Mouse (Mus musculus): ENCODE results near the gene Zfp971. TPM values are rescaled to one million over a fixed set of nuclear protein-coding genes. Genes with fewer than 3 reads are reported as not detected.
"Not testable (repeated sequence)": the region's sequence is repeated elsewhere in the genome, so short reads cannot be mapped to it uniquely, and the experiment has no call there.

The Zfp971 gene
- polyA plus RNA-seq (2014; fragmentation: Nextera tagmentation; extraction: Ambion mirVana): 12.7 and 13.0 TPM in 2 replicates

GRCm38 (mm10) chr2:178023011-178023611, at the start of gene Zfp971:
Gene Zfp971, plus strand, starts transcription at chr2:178023284.
- peak within 1 kb of the TSS; percentile 53 for H3K4me3 ChIP-seq (ENCODE audit: low read depth, low read length)
- H3K9me3 ChIP-seq (ENCODE audit: control insufficient read depth, low read length); H3K27me3 ChIP-seq (ENCODE audit: control insufficient read depth, insufficient read depth, low read length); H3K27ac ChIP-seq (replicated peaks; ENCODE audit: low read depth, low read length); ATAC-seq (ENCODE audit: insufficient number of reproducible peaks, low FRiP score, low TSS enrichment, low read depth); H3K36me3 ChIP-seq (ENCODE audit: control insufficient read depth, insufficient read depth, low read length); H3K4me1 ChIP-seq (ENCODE audit: control insufficient read depth, insufficient read depth, low read length): not testable (repeated sequence)
- DNase-seq (ENCODE audit: low spot score): peak; percentile 37
- WGBS: 0% methylated on average over 11 of the region's 15 CpGs
- peak within 1 kb of the TSS; percentile 42 for H3K4me2 ChIP-seq (ENCODE audit: low read depth, severe bottlenecking)
- H3K9ac ChIP-seq (ENCODE audit: low read length): peak within 1 kb of the TSS; percentile 57; the same call in 1 of the 2 replicates

- not testable (repeated sequence) for DNase-seq (ENCODE audit: low spot score); H3K9me3 ChIP-seq (ENCODE audit: control insufficient read depth, low read length); H3K4me1 ChIP-seq (ENCODE audit: control insufficient read depth, insufficient read depth, low read length); H3K27me3 ChIP-seq (ENCODE audit: control insufficient read depth, insufficient read depth, low read length); H3K4me2 ChIP-seq (ENCODE audit: low read depth, severe bottlenecking); H3K9ac ChIP-seq (ENCODE audit: low read length); H3K27ac ChIP-seq (replicated peaks; ENCODE audit: low read depth, low read length); H3K36me3 ChIP-seq (ENCODE audit: control insufficient read depth, insufficient read depth, low read length); ATAC-seq (ENCODE audit: insufficient number of reproducible peaks, low FRiP score, low TSS enrichment, low read depth); H3K4me3 ChIP-seq (ENCODE audit: low read depth, low read length)
- WGBS: 89% methylated on average over 6 of the region's 7 CpGs
Observed at GRCm38 (mm10) chr2:177974814-177975213, 48.3 kb upstream of the Zfp971 start.

GRCm38 (mm10) chr2:178019486-178019885, 3.6 kb upstream of the Zfp971 start:
- DNase-seq (ENCODE audit: low spot score); H3K4me3 ChIP-seq (ENCODE audit: low read depth, low read length); H3K27ac ChIP-seq (replicated peaks; ENCODE audit: low read depth, low read length); H3K4me2 ChIP-seq (ENCODE audit: low read depth, severe bottlenecking); ATAC-seq (ENCODE audit: insufficient number of reproducible peaks, low FRiP score, low TSS enrichment, low read depth); H3K4me1 ChIP-seq (ENCODE audit: control insufficient read depth, insufficient read depth, low read length); H3K9me3 ChIP-seq (ENCODE audit: control insufficient read depth, low read length); H3K27me3 ChIP-seq (ENCODE audit: control insufficient read depth, insufficient read depth, low read length); H3K36me3 ChIP-seq (ENCODE audit: control insufficient read depth, insufficient read depth, low read length); H3K9ac ChIP-seq (ENCODE audit: low read length): not testable (repeated sequence)
- 88% methylated on average over 3 of the region's 3 CpGs for WGBS

- not testable (repeated sequence) for DNase-seq (ENCODE audit: low spot score); H3K4me2 ChIP-seq (ENCODE audit: low read depth, severe bottlenecking); H3K36me3 ChIP-seq (ENCODE audit: control insufficient read depth, insufficient read depth, low read length); H3K4me3 ChIP-seq (ENCODE audit: low read depth, low read length); ATAC-seq (ENCODE audit: insufficient number of reproducible peaks, low FRiP score, low TSS enrichment, low read depth); H3K27me3 ChIP-seq (ENCODE audit: control insufficient read depth, insufficient read depth, low read length); H3K27ac ChIP-seq (replicated peaks; ENCODE audit: low read depth, low read length); H3K4me1 ChIP-seq (ENCODE audit: control insufficient read depth, insufficient read depth, low read length); H3K9me3 ChIP-seq (ENCODE audit: control insufficient read depth, low read length); H3K9ac ChIP-seq (ENCODE audit: low read length)
- WGBS: 86% methylated on average over 8 of the region's 8 CpGs
Observed at GRCm38 (mm10) chr2:178020773-178021172, 2.3 kb upstream of the Zfp971 start.

GRCm38 (mm10) chr2:178023861-178024260, 777 bp downstream of the Zfp971 start:
- 15% methylated on average over 2 of the region's 2 CpGs for WGBS
- not testable (repeated sequence) for H3K9me3 ChIP-seq (ENCODE audit: control insufficient read depth, low read length); H3K27ac ChIP-seq (replicated peaks; ENCODE audit: low read depth, low read length); H3K4me1 ChIP-seq (ENCODE audit: control insufficient read depth, insufficient read depth, low read length); H3K36me3 ChIP-seq (ENCODE audit: control insufficient read depth, insufficient read depth, low read length); ATAC-seq (ENCODE audit: insufficient number of reproducible peaks, low FRiP score, low TSS enrichment, low read depth); DNase-seq (ENCODE audit: low spot score); H3K27me3 ChIP-seq (ENCODE audit: control insufficient read depth, insufficient read depth, low read length)
- H3K9ac ChIP-seq (ENCODE audit: low read length): 0 out of 2 replicates have a peak overlapping the region, but pooled peaks have one; percentile 57
- peak overlapping the region; percentile 53 for H3K4me3 ChIP-seq (ENCODE audit: low read depth, low read length)
- H3K4me2 ChIP-seq (ENCODE audit: low read depth, severe bottlenecking): peak overlapping the region; percentile 42

GRCm38 (mm10) chr2:178027601-178028000, 4.5 kb downstream of the Zfp971 start:
- H3K36me3 ChIP-seq (ENCODE audit: control insufficient read depth, insufficient read depth, low read length); H3K4me2 ChIP-seq (ENCODE audit: low read depth, severe bottlenecking); H3K9me3 ChIP-seq (ENCODE audit: control insufficient read depth, low read length); H3K9ac ChIP-seq (ENCODE audit: low read length); H3K27me3 ChIP-seq (ENCODE audit: control insufficient read depth, insufficient read depth, low read length); H3K4me3 ChIP-seq (ENCODE audit: low read depth, low read length); ATAC-seq (ENCODE audit: insufficient number of reproducible peaks, low FRiP score, low TSS enrichment, low read depth); H3K27ac ChIP-seq (replicated peaks; ENCODE audit: low read depth, low read length); DNase-seq (ENCODE audit: low spot score); H3K4me1 ChIP-seq (ENCODE audit: control insufficient read depth, insufficient read depth, low read length): not testable (repeated sequence)
- WGBS: 61% methylated on average over 2 of the region's 3 CpGs

- H3K9me3 ChIP-seq (ENCODE audit: control insufficient read depth, low read length): no peaks in the 10 kb centered on the region
- no peak overlapping the region for H3K9ac ChIP-seq (ENCODE audit: low read length)
- 0 out of 2 replicates have a peak, but pooled peaks cover 1% of the 10 kb centered on the region for H3K36me3 ChIP-seq (ENCODE audit: control insufficient read depth, insufficient read depth, low read length)
- no peak overlapping the region for H3K27ac ChIP-seq (replicated peaks; ENCODE audit: low read depth, low read length)
- 15% methylated on average over 1 of the region's 1 CpGs for WGBS
- ATAC-seq (ENCODE audit: insufficient number of reproducible peaks, low FRiP score, low TSS enrichment, low read depth) (no peak), DNase-seq (ENCODE audit: low spot score) (peak; percentile 69)
- no peaks in the 10 kb centered on the region for H3K27me3 ChIP-seq (ENCODE audit: control insufficient read depth, insufficient read depth, low read length)
- H3K4me2 ChIP-seq (ENCODE audit: low read depth, severe bottlenecking): no peak overlapping the region
- H3K4me1 ChIP-seq (ENCODE audit: control insufficient read depth, insufficient read depth, low read length): no peaks in the 10 kb centered on the region
- no peak overlapping the region for H3K4me3 ChIP-seq (ENCODE audit: low read depth, low read length)
Observed at GRCm38 (mm10) chr2:178058195-178058594, 35.1 kb downstream of the Zfp971 start.

GRCm38 (mm10) chr2:178078166-178078717, 55.2 kb downstream of the Zfp971 start, which contains the start of gene Zfp931:
Gene Zfp931, minus strand, starts transcription at chr2:178078476.
- peak within 1 kb of the TSS; percentile 35 for H3K4me2 ChIP-seq (ENCODE audit: low read depth, severe bottlenecking)
- H3K27me3 ChIP-seq (ENCODE audit: control insufficient read depth, insufficient read depth, low read length); ATAC-seq (ENCODE audit: insufficient number of reproducible peaks, low FRiP score, low TSS enrichment, low read depth); DNase-seq (ENCODE audit: low spot score); H3K36me3 ChIP-seq (ENCODE audit: control insufficient read depth, insufficient read depth, low read length); H3K4me1 ChIP-seq (ENCODE audit: control insufficient read depth, insufficient read depth, low read length); H3K9me3 ChIP-seq (ENCODE audit: control insufficient read depth, low read length); H3K27ac ChIP-seq (replicated peaks; ENCODE audit: low read depth, low read length); H3K9ac ChIP-seq (ENCODE audit: low read length): not testable (repeated sequence)
- peak within 1 kb of the TSS; percentile 29 for H3K4me3 ChIP-seq (ENCODE audit: low read depth, low read length)
- 0% methylated on average over 3 of the region's 14 CpGs for WGBS
